Mouse (Mus musculus) lung, embryonic 14.5 days (tissue): ENCODE results near the gene Cfap61. TPM values are rescaled to one million over a fixed set of nuclear protein-coding genes. Genes with fewer than 3 reads are reported as not detected.

Source experiments
- ATAC-seq: fragments of 200-750 bp; cut with Nextera tagmentation; 2 replicates; pipeline ENCODE4 v1.8.0; 2017; ENCODE audit warnings: mild to moderate bottlenecking, moderate TSS enrichment, moderate library complexity; ENCODE audit not compliant: insufficient read depth
- DNase-seq: peaks from one replicate; pipeline ENCODE4 v3.0.0-alpha.2; 2015
- H3K27ac ChIP-seq: fragments of 300-500 bp; sonication (generic); 2 replicates; pipeline ENCODE4 v1.5.1; 2014; ENCODE audit warnings: low read depth, mild to moderate bottlenecking, moderate library complexity
- H3K27me3 ChIP-seq: fragments of 300-500 bp; sonication (generic); 2 replicates; pipeline ENCODE4 v1.6.1; 2014; ENCODE audit warnings: low read length, control low read depth; ENCODE audit not compliant: insufficient read depth
- H3K36me3 ChIP-seq: fragments of 300-500 bp; sonication (generic); 2 replicates; pipeline ENCODE4 v1.6.1; 2014; ENCODE audit warnings: control low read depth; ENCODE audit not compliant: insufficient read depth
- H3K4me1 ChIP-seq: fragments of 300-500 bp; sonication (generic); 2 replicates; pipeline ENCODE4 v1.6.1; 2014; ENCODE audit warnings: antibody characterized with exemption, control low read depth; ENCODE audit not compliant: insufficient read depth
- H3K4me2 ChIP-seq: fragments of 300-500 bp; sonication (generic); 2 replicates; pipeline ENCODE4 v1.6.1; 2014; ENCODE audit warnings: mild to moderate bottlenecking
- H3K4me3 ChIP-seq: fragments of 300-500 bp; sonication (generic); 2 replicates; pipeline ENCODE4 v1.5.1; 2014; ENCODE audit warnings: low read depth, low read length
- H3K9ac ChIP-seq: fragments of 300-500 bp; sonication (generic); 2 replicates; pipeline ENCODE4 v1.6.1; 2014
- H3K9me3 ChIP-seq: fragments of 300-500 bp; sonication (generic); 2 replicates; pipeline ENCODE4 v1.6.1; 2016; ENCODE audit warnings: low read depth, low read length, control low read depth
- CTCF ChIP-seq: IDR thresholded peaks from 2 replicates; pipeline ENCODE4 v1.5.1; 2016; ENCODE audit warnings: antibody characterized with exemption, low read depth
- WGBS: fragments of 180-500 bp; shearing (Covaris S2); extraction: QIAGEN DNeasy Blood & Tissue Kit; methylation state at CpG from one replicate; pipeline ENCODE4 v1.1.7; 2014; 5-methylcytosine and 5-hydroxymethylcytosine counted together
- polyA plus RNA-seq: library from polyadenylated mRNA; unstranded; fragments of >200 nt; fragmentation: Nextera tagmentation; extraction: Ambion mirVana; gene quantifications from 2 replicates; pipeline ENCODE4 v1.2.1, GENCODE M21; 2014

The Cfap61 gene
- polyA plus RNA-seq, 1 experiment from 2014 or later, result not detected

DNA sequence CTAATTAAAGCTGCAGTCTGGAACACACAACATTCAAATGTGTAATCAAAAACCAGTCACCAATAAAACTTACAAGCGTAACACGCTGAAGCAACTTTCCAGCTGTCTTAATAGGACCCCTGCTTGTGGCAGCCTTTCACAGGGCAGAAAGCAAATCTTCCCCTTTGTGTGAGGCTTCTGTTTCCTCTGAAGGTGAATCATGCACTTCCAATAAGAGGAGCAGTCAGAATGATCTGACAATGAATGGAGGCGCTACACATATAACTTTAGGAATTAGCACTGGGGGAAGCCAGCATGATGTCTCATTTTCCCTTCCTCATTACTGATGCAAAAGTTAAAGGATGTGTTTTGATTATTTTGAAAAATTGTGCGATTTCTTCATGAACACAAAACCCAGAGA lies 326.6 kb downstream of the Cfap61 start:
- ATAC-seq, result no peak
- Histone ChIP-seq H3K4me3 (no peak overlapping the region), H3K9me3 (no peaks in the 10 kb centered on the region), H3K4me2 (no peak overlapping the region), H3K36me3 (no peaks in the 10 kb centered on the region), H3K4me1 (no peaks in the 10 kb centered on the region), H3K27me3 (no peaks in the 10 kb centered on the region), H3K27ac (no peak overlapping the region), H3K9ac (no peak overlapping the region)
- DNase-seq, result no peak
- 80% methylated on average over 4 of the region's 4 CpGs for WGBS
- no peak for TF ChIP-seq CTCF

DNA sequence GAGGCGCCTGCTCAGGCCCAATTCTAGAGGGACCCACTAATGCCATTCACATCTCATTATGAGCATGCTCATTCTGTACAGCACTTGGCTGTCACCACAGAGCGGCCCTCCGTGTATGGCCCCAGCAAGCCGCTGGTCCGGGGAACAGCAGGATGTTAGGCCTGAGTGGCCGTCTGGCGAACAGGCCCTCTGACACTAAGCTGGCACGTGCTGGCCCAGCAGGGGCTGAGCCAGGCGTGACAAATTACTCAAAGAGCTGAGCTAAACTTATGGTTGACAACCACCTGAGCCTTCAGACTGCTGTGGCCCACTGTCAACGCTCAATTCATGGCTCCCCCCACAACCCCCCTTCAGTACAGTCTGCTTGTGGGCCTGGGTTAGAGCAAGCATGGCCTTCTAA lies 327.6 kb downstream of the Cfap61 start:
- Histone ChIP-seq H3K9ac (no peak overlapping the region), H3K36me3 (no peaks in the 10 kb centered on the region), H3K4me1 (no peaks in the 10 kb centered on the region), H3K27ac (no peak overlapping the region), H3K27me3 (no peaks in the 10 kb centered on the region), H3K4me3 (no peak overlapping the region), H3K4me2 (no peak overlapping the region), H3K9me3 (no peaks in the 10 kb centered on the region)
- TF ChIP-seq CTCF, result no peak
- WGBS, result 39% methylated on average over 10 of the region's 10 CpGs
- peak; percentile 56; the same call in 1 of the 2 replicates for ATAC-seq
- DNase-seq, result no peak

DNA sequence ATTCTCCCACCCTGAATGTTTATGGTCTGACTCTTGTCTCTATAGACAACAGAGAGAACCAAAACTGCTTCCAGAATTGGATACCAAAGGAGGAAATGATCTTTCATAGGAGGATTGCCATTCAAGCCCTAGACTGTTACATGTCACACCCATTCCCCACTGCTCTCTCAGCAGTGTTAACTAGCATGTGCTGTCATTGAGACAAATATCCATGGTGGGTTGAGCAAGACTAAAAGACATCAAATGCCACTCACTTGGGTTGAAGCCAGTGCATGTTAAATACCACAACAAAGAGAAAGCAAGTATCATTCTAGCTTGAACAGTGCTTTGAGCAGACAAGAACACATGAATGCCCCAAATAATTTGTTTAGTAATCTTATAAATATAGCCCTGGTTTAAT lies 328.4 kb downstream of the Cfap61 start:
- no peaks in the 10 kb centered on the region for H3K9me3 ChIP-seq
- ATAC-seq (no peak), DNase-seq (no peak)
- no peaks in the 10 kb centered on the region for H3K27me3 ChIP-seq
- H3K4me3 ChIP-seq, result no peak overlapping the region
- TF ChIP-seq CTCF, result no peak
- no peak overlapping the region for H3K9ac ChIP-seq
- H3K4me2 ChIP-seq, result no peak overlapping the region
- no peaks in the 10 kb centered on the region for H3K4me1 ChIP-seq
- no peaks in the 10 kb centered on the region for H3K36me3 ChIP-seq
- H3K27ac ChIP-seq, result no peak overlapping the region

Other genes starting within 250 kb of the Cfap61 start
- 176 and 188 TPM in 2 replicates for gene Naa20, start 32.7 kb upstream of the Cfap61 start, polyA plus RNA-seq
- gene Crnkl1, start 230 bp downstream of the Cfap61 start, polyA plus RNA-seq, result 29.3 and 31.3 TPM in 2 replicates